Comparison of ENCODE assay signal across 9 mouse cellular contexts in the genomic region with DNA sequence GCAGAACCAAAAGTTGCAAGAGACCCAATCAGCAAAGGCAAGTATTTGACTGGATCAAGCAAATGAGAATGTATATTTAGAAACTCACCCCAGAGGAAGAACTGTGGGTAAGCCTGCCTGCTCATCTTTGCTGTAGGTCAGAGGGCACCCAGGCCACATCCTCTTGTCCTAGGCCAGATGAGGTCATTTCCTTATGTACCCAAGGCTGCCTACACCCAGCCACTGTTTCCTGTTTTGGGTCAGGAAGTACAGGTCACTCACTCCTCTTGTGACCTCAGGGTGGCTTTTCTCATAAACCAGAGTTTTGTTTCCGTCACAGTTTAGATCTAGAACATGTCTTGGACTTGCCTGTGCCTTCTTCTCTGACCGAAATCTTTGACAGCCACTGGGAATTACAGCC. TPM values are rescaled to one million over a fixed set of nuclear protein-coding genes. Genes with fewer than 3 reads are reported as not detected.
DNase-seq lines count a peak whose midpoint lies in the region; ATAC-seq and TF ChIP-seq lines count a peak whose summit lies in the region.
"Had no signal": no experiment of that assay in that cellular context is flagged by ENCODE, and none has a peak within 500 bp of the region (broad histone marks: within the 10 kb centered on the region; RNA-seq: fewer than 3 reads in every experiment).

No protein-coding gene starts in this region.

- DNase-seq in layer of hippocampus, adult 9-10 months (ENCODE audit: low spot score) = peak; percentile 21
- DNase-seq in layer of hippocampus, adult 18-20 months (ENCODE audit: low spot score in 2 of 2) = no peak
- peak; percentile 54 to 69 for DNase-seq in spleen, adult 2 months (ENCODE audit: low read depth in 1 of 2, low spot score in 2 of 2)
- DNase-seq in cerebellum, adult 18-20 months = no peak

- no peaks in the 10 kb centered on the region for H3K27me3 ChIP-seq in liver, embryonic 15.5 days
- H3K27me3 ChIP-seq in spleen, adult 2 months (ENCODE audit: control insufficient read depth, insufficient read depth, low read length) = no peaks in the 10 kb centered on the region
- no peaks in the 10 kb centered on the region for H3K27me3 ChIP-seq in intestine, postnatal 0 days (replicated peaks; ENCODE audit: control insufficient read depth, insufficient read depth, low read length)
- H3K27me3 ChIP-seq: embryonic facial prominence, embryonic 12.5 days had no signal

- no peak for TF ChIP-seq CTCF in spleen, adult 2 months (IDR thresholded peaks at IDR 0.05; ENCODE audit: extremely low read depth, insufficient read depth, insufficient read length, insufficient replicate concordance)
- TF ChIP-seq CTCF in intestine, postnatal 0 days (IDR thresholded peaks at IDR 0.05; ENCODE audit: low read depth) = no peak

- WGBS in liver, embryonic 15.5 days (ENCODE audit: insufficient replicate concordance) = 52% methylated on average over 2 of the region's 2 CpGs
- 24% methylated on average over 2 of the region's 2 CpGs for WGBS in spleen, adult 2 months
- 81% methylated on average over 2 of the region's 2 CpGs for WGBS in intestine, postnatal 0 days

- no peak overlapping the region for H3K9ac ChIP-seq in liver, embryonic 15.5 days
- H3K9ac ChIP-seq in intestine, postnatal 0 days (ENCODE audit: low read depth, low read length) = no peak overlapping the region
- H3K9ac ChIP-seq: embryonic facial prominence, embryonic 12.5 days had no signal

- no peak for TF ChIP-seq POLR2A in spleen, adult 2 months (IDR thresholded peaks at IDR 0.05; ENCODE audit: low read depth, low read length)

- H3K9me3 ChIP-seq in liver, embryonic 15.5 days (replicated peaks) = no peaks in the 10 kb centered on the region
- no peaks in the 10 kb centered on the region for H3K9me3 ChIP-seq in intestine, postnatal 0 days (ENCODE audit: control insufficient read depth)
- H3K9me3 ChIP-seq: embryonic facial prominence, embryonic 12.5 days had no signal

- no peak overlapping the region for H3K4me2 ChIP-seq in liver, embryonic 15.5 days
- no peak overlapping the region for H3K4me2 ChIP-seq in intestine, postnatal 0 days (replicated peaks; ENCODE audit: low read depth)
- H3K4me2 ChIP-seq: embryonic facial prominence, embryonic 12.5 days had no signal

- H3K4me3 ChIP-seq in brown adipose tissue, adult 24 weeks (ENCODE audit: insufficient read depth, low read depth, low read length) = no peak overlapping the region
- no peak overlapping the region for H3K4me3 ChIP-seq in liver, embryonic 15.5 days (replicated peaks)
- H3K4me3 ChIP-seq in spleen, adult 2 months (ENCODE audit: extremely low read depth, insufficient read depth, insufficient read length) = no peak overlapping the region
- H3K4me3 ChIP-seq in intestine, postnatal 0 days (ENCODE audit: low read depth, low read length) = no peak overlapping the region
- H3K4me3 ChIP-seq: embryonic facial prominence, embryonic 12.5 days had no signal

- peaks cover 27% of the 10 kb centered on the region for H3K4me1 ChIP-seq in brown adipose tissue, adult 24 weeks (ENCODE audit: control insufficient read depth, insufficient read depth, insufficient read length, low read length)
- H3K4me1 ChIP-seq in liver, embryonic 15.5 days (replicated peaks) = 0 out of 2 replicates have a peak, but pooled peaks cover 16% of the 10 kb centered on the region
- peaks cover 7% of the 10 kb centered on the region for H3K4me1 ChIP-seq in spleen, adult 2 months (ENCODE audit: control insufficient read depth, insufficient read depth, insufficient read length)
- peaks cover 6% of the 10 kb centered on the region for H3K4me1 ChIP-seq in intestine, postnatal 0 days (replicated peaks; ENCODE audit: control insufficient read depth, insufficient read depth, low read length)
- H3K4me1 ChIP-seq: embryonic facial prominence, embryonic 12.5 days had no signal

- H3K27ac ChIP-seq in brown adipose tissue, adult 24 weeks (replicated peaks; ENCODE audit: low read depth, low read length) = peak overlapping the region; percentile 89
- no peak overlapping the region for H3K27ac ChIP-seq in liver, embryonic 15.5 days (replicated peaks)
- peak overlapping the region; percentile 24; the same call in 1 of the 2 replicates for H3K27ac ChIP-seq in spleen, adult 2 months (ENCODE audit: insufficient read depth, low read length)
- H3K27ac ChIP-seq in intestine, postnatal 0 days (ENCODE audit: low read depth, low read length) = no peak overlapping the region
- H3K27ac ChIP-seq: embryonic facial prominence, embryonic 12.5 days had no signal

- peak; percentile 61; the same call in 1 of the 2 replicates for ATAC-seq in liver, embryonic 15.5 days (ENCODE audit: insufficient read depth)
- ATAC-seq in erythroblast, adult 5-6 weeks (replicated peaks; ENCODE audit: low FRiP score, poor library complexity, severe bottlenecking) = no peak
- no peak for ATAC-seq in intestine, postnatal 0 days

- no peaks in the 10 kb centered on the region for H3K36me3 ChIP-seq in liver, embryonic 15.5 days (replicated peaks)
- H3K36me3 ChIP-seq in spleen, adult 2 months (ENCODE audit: control insufficient read depth, insufficient read depth, low read length) = no peaks in the 10 kb centered on the region
- no peaks in the 10 kb centered on the region for H3K36me3 ChIP-seq in intestine, postnatal 0 days (ENCODE audit: control insufficient read depth, insufficient read depth)
- H3K36me3 ChIP-seq: embryonic facial prominence, embryonic 12.5 days had no signal

RNA-seq across cellular contexts. Expression of a gene that starts 56.6 kb away (rescaled TPM):
- 10 to 100 TPM; 26.4 to 33.6 TPM for total RNA-seq in layer of hippocampus, adult 18-20 months (2021)
- polyA plus RNA-seq in brown adipose tissue, adult 24 weeks (2012; ENCODE audit: insufficient read depth, insufficient read length, missing spikeins) = 28.4 and 46.9 TPM in 2 replicates
- 9.3 and 10.4 TPM in 2 replicates for polyA plus RNA-seq in liver, embryonic 15.5 days (2015; fragmentation: Nextera tagmentation; extraction: Ambion mirVana)
- 5.3 and 6.4 TPM in 2 replicates for polyA plus RNA-seq in spleen, adult 2 months (2012; rRNA removed)
- 14.0 and 14.8 TPM in 2 replicates for total RNA-seq in erythroblast, adult 5-6 weeks (2015; ENCODE audit: low replicate concordance)
- total RNA-seq in erythroblast, adult 5-6 weeks (2017; ENCODE audit: low replicate concordance) = 5.2 and 8.3 TPM in 2 replicates
- 32.8 and 35.4 TPM in 2 replicates for polyA plus RNA-seq in intestine, postnatal 0 days (2015; fragmentation: Nextera tagmentation; extraction: Ambion mirVana)

Comparison
In these comparisons a context has a peak if more than half of its experiments do, and no peak if none do; other contexts are left out.
1. DNase-seq: peak in layer of hippocampus, adult 9-10 months (single experiment) and spleen, adult 2 months (2 of 2); none in layer of hippocampus, adult 18-20 months (0 of 2) and cerebellum, adult 18-20 months (0 of 2).
2. H3K27ac ChIP-seq: peak in brown adipose tissue, adult 24 weeks (single experiment) and spleen, adult 2 months (single experiment); none in liver, embryonic 15.5 days (single experiment) and intestine, postnatal 0 days (single experiment).